Mouse (Mus musculus) megakaryocyte, embryonic 14.5 days (primary cell): ENCODE results near the gene Ctsa.

ENCODE experiments used
- FLI1 ChIP-seq: IDR thresholded peaks from 2 replicates; pipeline ENCODE4 v1.6.1; 2012; ENCODE audit warnings: low read length, inconsistent platforms, mixed read lengths
- GATA1 ChIP-seq: IDR thresholded peaks from 3 replicates; pipeline ENCODE4 v1.6.1; 2012; ENCODE audit warnings: mixed read lengths, low read length, inconsistent platforms, borderline replicate concordance

- no peak for TF ChIP-seq FLI1
- TF ChIP-seq GATA1: no peak
Measured at GRCm38 (mm10) chr2:164864593-164864992, 31.9 kb downstream of the Ctsa start.
